Mouse (Mus musculus) sigmoid colon, adult 10 weeks (tissue): Measurements from ENCODE around the gene Prss33. TPM values are rescaled to one million over a fixed set of nuclear protein-coding genes. Genes with fewer than 3 reads are reported as not detected.

Experiments used
- polyA plus RNA-seq: library from polyadenylated mRNA; stranded (reverse); fragments of 350-450 nt; fragmentation: Illumina TruSeq; extraction: RNeasy Lipid Tissue Mini Kit (QIAGEN cat#74804); gene quantifications from one replicate; pipeline ENCODE4 v1.2.3, GENCODE M21; 2014; ENCODE audit warnings: low read depth, low replicate concordance

Prss33 gene
- not detected for polyA plus RNA-seq

DNA sequence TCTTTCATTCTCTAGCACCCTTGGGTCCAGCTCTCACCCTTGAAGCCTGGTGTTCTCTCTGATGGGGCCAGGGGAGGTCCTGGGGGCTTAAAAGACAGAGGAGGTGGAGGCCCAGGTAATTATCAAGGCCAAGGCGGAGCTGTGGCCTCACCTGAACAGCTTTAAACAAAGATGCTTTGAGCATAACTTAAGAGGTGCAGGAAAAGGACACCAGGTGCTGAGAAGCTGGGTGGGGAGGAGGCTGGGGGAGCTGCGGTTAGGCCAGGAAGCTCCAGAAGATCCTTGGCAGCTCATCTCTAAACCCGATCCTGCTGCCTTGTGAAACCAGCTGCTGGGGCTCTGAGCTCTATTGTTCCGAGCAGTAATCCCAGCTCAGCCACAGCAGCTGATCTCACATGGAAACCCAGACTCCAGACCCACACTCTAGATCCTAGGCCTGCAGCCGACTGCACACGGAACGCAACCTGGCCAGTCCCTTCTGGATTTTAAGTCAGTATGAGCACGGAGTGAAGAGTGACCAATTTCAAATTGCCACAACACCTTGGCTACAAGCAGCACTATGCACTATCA, at the start of gene Prss33:
Prss33 (minus strand) TSS at position 51 of the 570 bp plus-strand sequence.

GRCm38 (mm10) chr17:23880576-23880975, 44.7 kb upstream of the Prss33 start, which contains the start of the genes Dcpp1 and Dcpp2:
Gene Dcpp1 (plus strand): TSS chr17:23880876.
Gene Dcpp2 (plus strand): TSS chr17:23880880.

DNA sequence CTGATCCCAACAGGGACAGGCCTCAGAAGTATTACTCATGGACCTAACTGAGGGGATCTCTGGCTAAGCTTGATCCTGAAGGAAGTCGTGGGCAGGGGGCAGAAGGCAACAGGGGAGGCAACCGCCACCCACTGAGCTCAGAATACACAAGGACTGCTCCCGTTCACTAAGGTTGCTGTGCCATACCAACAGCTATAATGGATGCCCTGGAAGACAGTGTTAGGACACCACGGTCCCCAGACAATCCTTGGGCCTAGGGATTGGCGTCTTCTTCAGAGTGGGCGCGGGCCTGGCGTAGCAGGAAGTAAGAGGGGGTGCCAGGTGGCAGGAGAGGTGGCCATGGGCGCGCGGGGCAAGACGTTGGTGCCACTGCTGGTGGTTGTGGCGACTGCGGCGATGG, 31.9 kb upstream of the Prss33 start, which contains the start of gene Prss21:
Prss21 (plus strand) TSS at position 301 of the 400 bp plus-strand sequence.

GRCm38 (mm10) chr17:23843812-23844273, 8.0 kb upstream of the Prss33 start, which contains the start of the genes Prss32 and Prss41:
Gene Prss32 (plus strand): TSS chr17:23843855.
Gene Prss41 (minus strand): TSS chr17:23844172.

DNA sequence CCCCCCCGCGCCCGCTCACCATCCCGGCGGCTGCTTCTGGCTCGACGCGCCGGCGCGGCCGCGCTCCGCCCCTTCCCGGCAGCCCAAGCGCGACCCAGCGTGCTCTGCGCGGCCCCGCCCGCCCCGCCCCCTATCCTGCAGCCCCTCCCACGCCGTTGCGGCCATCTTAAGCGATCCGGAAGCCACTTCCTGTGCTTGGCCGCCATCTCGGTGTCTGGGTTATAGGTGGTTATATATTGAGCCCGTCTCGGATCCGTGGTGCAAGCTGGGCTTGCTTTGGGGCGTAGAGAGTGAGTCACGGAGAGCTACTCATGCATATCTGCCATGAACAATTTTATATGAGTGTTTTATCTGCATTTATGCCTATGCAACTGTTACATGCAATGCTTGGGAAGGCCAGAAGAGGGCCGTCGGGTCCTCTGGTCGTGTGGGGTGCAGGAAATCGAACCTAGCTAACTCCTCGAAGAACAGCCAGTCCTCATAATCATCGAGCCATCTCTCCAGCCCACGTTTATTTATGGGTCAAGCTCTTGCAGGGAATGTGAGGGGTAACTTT, 6.7 kb downstream of the Prss33 start, which contains the start of gene Elob:
Elob (minus strand) TSS at position 73 of the 556 bp plus-strand sequence.

DNA sequence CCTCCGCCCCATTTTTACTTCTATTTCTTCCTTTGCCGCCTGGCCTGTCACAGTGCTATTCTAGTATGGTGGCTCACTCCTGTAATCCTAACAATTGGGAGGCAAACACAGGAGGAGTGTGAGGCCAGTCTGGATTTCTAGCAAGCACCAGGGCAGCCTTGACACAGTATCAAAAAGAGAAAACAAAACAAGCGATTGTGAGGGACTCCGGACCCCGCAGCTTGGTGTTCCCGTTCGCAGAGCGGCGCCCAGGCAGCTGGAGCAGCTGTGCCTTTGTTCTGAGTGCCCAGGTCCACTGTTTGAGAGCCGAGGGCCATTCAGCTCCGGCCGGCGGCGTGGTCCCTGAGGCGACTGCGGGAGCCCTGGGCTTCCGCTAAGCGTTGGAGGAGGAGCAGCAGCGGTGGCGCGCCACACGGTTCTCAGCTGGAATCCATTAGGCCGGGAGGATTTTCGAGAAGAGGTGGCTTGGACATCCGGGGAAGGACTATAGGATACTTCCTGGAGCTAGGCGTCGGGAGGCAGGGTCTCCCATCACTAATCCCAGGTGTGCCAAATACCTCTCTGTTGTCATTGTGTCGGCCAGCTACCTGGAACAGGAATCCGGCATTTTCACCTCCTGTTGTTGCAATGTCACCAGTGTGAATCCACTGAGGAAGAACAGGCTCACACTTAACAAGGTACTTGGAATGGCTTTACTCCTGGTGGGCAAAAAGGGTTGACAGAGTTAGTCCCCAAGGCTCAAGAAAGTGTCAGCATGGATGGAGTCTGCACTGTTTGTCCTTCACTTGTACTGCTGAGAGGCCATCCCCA, 45.4 kb downstream of the Prss33 start, which contains the start of gene Srrm2:
Srrm2 (plus strand) TSS at position 264 of the 810 bp plus-strand sequence.

GRCm38 (mm10) chr17:23785561-23786471, 50.0 kb downstream of the Prss33 start, which contains the start of gene Flywch2:
Gene Flywch2 (minus strand): TSS chr17:23786081.

Other genes starting within 250 kb of the Prss33 start
- gene Zfp13, start 236.6 kb downstream of the Prss33 start, polyA plus RNA-seq: not detected
- gene Zscan10, start 235.2 kb downstream of the Prss33 start, polyA plus RNA-seq: not detected
- gene Mmp25, start 190.8 kb downstream of the Prss33 start, polyA plus RNA-seq: 0.13 TPM
- 1.8 TPM for gene Bicdl2, start 175.6 kb downstream of the Prss33 start, polyA plus RNA-seq
- gene Hcfc1r1, start 162.5 kb downstream of the Prss33 start, polyA plus RNA-seq: 7.9 TPM
- gene Thoc6, start 162.2 kb downstream of the Prss33 start, polyA plus RNA-seq: 1.4 TPM
- 0.88 TPM for gene Tnfrsf12a, start 158.6 kb downstream of the Prss33 start, polyA plus RNA-seq
- not detected for gene Cldn6, start 156.8 kb downstream of the Prss33 start, polyA plus RNA-seq
- not detected for gene Cldn9, start 152.0 kb downstream of the Prss33 start, polyA plus RNA-seq
- not detected for gene 1520401A03Rik, start 113.3 kb downstream of the Prss33 start, polyA plus RNA-seq
- 2.1 TPM for gene Pkmyt1, start 109.7 kb downstream of the Prss33 start, polyA plus RNA-seq
- gene Paqr4, start 95.2 kb downstream of the Prss33 start, polyA plus RNA-seq: 20.3 TPM
- gene Kremen2, start 90.2 kb downstream of the Prss33 start, polyA plus RNA-seq: 0.41 TPM
- gene Flywch1, start 64.5 kb downstream of the Prss33 start, polyA plus RNA-seq: 1.2 TPM
- gene Flywch2, start 50.0 kb downstream of the Prss33 start, polyA plus RNA-seq: 1.5 TPM
- gene Srrm2, start 45.5 kb downstream of the Prss33 start, polyA plus RNA-seq: 275 TPM
- 15.1 TPM for gene Elob, start 6.9 kb downstream of the Prss33 start, polyA plus RNA-seq
- gene Prss32, start 7.8 kb upstream of the Prss33 start, polyA plus RNA-seq: 115 TPM
- gene Prss41, start 8.1 kb upstream of the Prss33 start, polyA plus RNA-seq: 1.9 TPM
- gene Prss21, start 32.0 kb upstream of the Prss33 start, polyA plus RNA-seq: not detected
- gene Dcpp1, start 44.8 kb upstream of the Prss33 start, polyA plus RNA-seq: not detected
- not detected for gene Dcpp2, start 44.8 kb upstream of the Prss33 start, polyA plus RNA-seq
- gene Dcpp3, start 81.4 kb upstream of the Prss33 start, polyA plus RNA-seq: not detected
- gene Sbp, start 105.6 kb upstream of the Prss33 start, polyA plus RNA-seq: not detected
- gene Sbpl, start 119.2 kb upstream of the Prss33 start, polyA plus RNA-seq: not detected
- 32.7 TPM for gene Prss30, start 144.5 kb upstream of the Prss33 start, polyA plus RNA-seq
- gene Prss22, start 162.0 kb upstream of the Prss33 start, polyA plus RNA-seq: not detected
- gene Prss27, start 202.1 kb upstream of the Prss33 start, polyA plus RNA-seq: not detected
- 96.7 TPM for gene Kctd5, start 237.4 kb upstream of the Prss33 start, polyA plus RNA-seq